Mouse (Mus musculus) CH12.LX (cell line): Measurements from ENCODE around the gene Cyp39a1.

Source experiments
- BHLHE40 ChIP-seq: IDR thresholded peaks from 2 replicates; pipeline ENCODE4 v1.6.1; 2011; ENCODE audit warnings: mild to moderate bottlenecking, low read depth, low read length, improper control_type of control experiment
- CHD2 ChIP-seq: IDR thresholded peaks from 2 replicates; pipeline ENCODE4 v1.6.1; 2011; ENCODE audit warnings: low read length, improper control_type of control experiment
- CTCF ChIP-seq, 2 experiments: IDR thresholded peaks in 1 of 2; conservative IDR thresholded peaks in 1 of 2; 2 replicates each; pipeline ENCODE4 v1.5.1; 2011 to 2012; ENCODE audit warnings: low read depth in 2 of 2, low read length in 2 of 2, improper control_type of control experiment in 1 of 2, inconsistent platforms in 1 of 2, mild to moderate bottlenecking in 1 of 2, moderate library complexity in 1 of 2
- ELF1 ChIP-seq: IDR thresholded peaks from 2 replicates; pipeline ENCODE4 v1.6.1; 2014; ENCODE audit warnings: low read depth, mild to moderate bottlenecking, inconsistent platforms, low read length, improper control_type of control experiment
- EP300 ChIP-seq: IDR thresholded peaks from 2 replicates; pipeline ENCODE4 v1.6.1; 2011; ENCODE audit warnings: low read length, improper control_type of control experiment
- GABPA ChIP-seq: IDR thresholded peaks from 2 replicates; pipeline ENCODE4 v1.6.1; 2012; ENCODE audit warnings: low read depth, low read length, improper control_type of control experiment, inconsistent platforms; ENCODE audit not compliant: insufficient replicate concordance
- HCFC1 ChIP-seq: IDR thresholded peaks from 2 replicates; pipeline ENCODE4 v1.6.1; 2012; ENCODE audit warnings: low read depth, mild to moderate bottlenecking, inconsistent platforms, low read length, improper control_type of control experiment
- JUND ChIP-seq: conservative IDR thresholded peaks from 2 replicates; pipeline ENCODE4 v1.6.1; 2011; ENCODE audit warnings: low read depth, low read length, improper control_type of control experiment
- NELFE ChIP-seq: IDR thresholded peaks from 2 replicates; pipeline ENCODE4 v1.6.1; 2011; ENCODE audit warnings: low read depth, low read length, improper control_type of control experiment
- RAD21 ChIP-seq: IDR thresholded peaks from 2 replicates; pipeline ENCODE4 v1.6.1; 2011; ENCODE audit warnings: low read depth, mild to moderate bottlenecking, low read length, improper control_type of control experiment, moderate library complexity
- TCF12 ChIP-seq: IDR thresholded peaks from 2 replicates; pipeline ENCODE4 v1.6.1; 2014; ENCODE audit warnings: low read depth, mild to moderate bottlenecking, inconsistent platforms, low read length, improper control_type of control experiment
- USF1 ChIP-seq: IDR thresholded peaks from 2 replicates; pipeline ENCODE4 v1.6.1; 2014; ENCODE audit warnings: low read depth, mild to moderate bottlenecking, inconsistent platforms, low read length, improper control_type of control experiment
- ZC3H11A ChIP-seq: IDR thresholded peaks from 2 replicates; pipeline ENCODE4 v1.6.1; 2012; ENCODE audit warnings: low read depth, mild to moderate bottlenecking, inconsistent platforms, low read length, improper control_type of control experiment
- ZKSCAN1 ChIP-seq: IDR thresholded peaks from 2 replicates; pipeline ENCODE4 v1.6.1; 2012; ENCODE audit warnings: low read depth, inconsistent platforms, low read length, improper control_type of control experiment, borderline replicate concordance

- TF ChIP-seq BHLHE40, result no peak
- TF ChIP-seq CHD2, result no peak
- no peak for TF ChIP-seq GABPA
- TF ChIP-seq CTCF (conservative IDR thresholded peaks at IDR 0.05 in 1 of 2, IDR thresholded peaks at IDR 0.05 in 1 of 2; ENCODE audit: low read depth in 2 of 2, low read length in 2 of 2), result no peak
- no peak for TF ChIP-seq ZKSCAN1
- no peak for TF ChIP-seq RAD21
- TF ChIP-seq USF1, result no peak
- no peak for TF ChIP-seq TCF12
- no peak for TF ChIP-seq HCFC1
- no peak for TF ChIP-seq JUND
- no peak for TF ChIP-seq ELF1
- no peak for TF ChIP-seq ZC3H11A
- no peak for TF ChIP-seq NELFE
- TF ChIP-seq EP300, result no peak
Observed at GRCm38 (mm10) chr17:43622076-43622475, 45.1 kb upstream of the Cyp39a1 start.
